In the genomic region with DNA sequence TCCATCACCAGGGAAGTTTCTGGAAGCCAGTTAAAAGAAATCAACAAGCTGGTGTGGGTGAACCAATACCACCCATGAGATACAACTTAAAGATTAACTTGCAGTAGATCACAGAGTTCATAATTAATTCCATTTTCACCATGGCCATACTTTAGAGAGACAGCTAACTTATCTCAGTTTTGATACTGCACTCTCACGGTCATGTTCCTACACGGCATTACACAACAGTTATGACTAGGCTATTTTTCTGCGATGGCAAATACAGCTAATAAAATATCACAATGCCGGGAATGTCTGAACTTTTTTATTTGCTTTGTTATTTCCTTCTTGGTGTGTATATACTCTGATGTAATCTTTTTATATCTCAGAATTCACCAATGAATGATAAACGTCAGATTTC, we compare ENCODE assay signal across 11 mouse cellular contexts. TPM values are rescaled to one million over a fixed set of nuclear protein-coding genes. Genes with fewer than 3 reads are reported as not detected.
DNase-seq lines count a peak whose midpoint lies in the region; ATAC-seq and TF ChIP-seq lines count a peak whose summit lies in the region.
"Had no signal": no experiment of that assay in that cellular context is flagged by ENCODE, and none has a peak within 500 bp of the region (broad histone marks: within the 10 kb centered on the region; RNA-seq: fewer than 3 reads in every experiment).

No protein-coding gene starts in this region.

- no peak for TF ChIP-seq POLR2A in lung, adult 2 months (IDR thresholded peaks at IDR 0.05; ENCODE audit: borderline replicate concordance, extremely low read depth, low read depth, low read length)

- no peaks in the 10 kb centered on the region for H3K9me3 ChIP-seq in forebrain, embryonic 14.5 days (replicated peaks; ENCODE audit: control insufficient read depth, low read length)
- no peaks in the 10 kb centered on the region for H3K9me3 ChIP-seq in forebrain, embryonic 11.5 days (ENCODE audit: control insufficient read depth, low read length)
- H3K9me3 ChIP-seq in hindbrain, postnatal 0 days (ENCODE audit: low read length) = no peaks in the 10 kb centered on the region
- no peaks in the 10 kb centered on the region for H3K9me3 ChIP-seq in midbrain, postnatal 0 days (ENCODE audit: low read length)

- no peaks in the 10 kb centered on the region for H3K27me3 ChIP-seq in forebrain, embryonic 14.5 days (replicated peaks; ENCODE audit: control insufficient read depth, insufficient read depth, low read length)
- no peaks in the 10 kb centered on the region for H3K27me3 ChIP-seq in forebrain, embryonic 11.5 days (ENCODE audit: control insufficient read depth, insufficient read depth, low read length)
- no peaks in the 10 kb centered on the region for H3K27me3 ChIP-seq in hindbrain, postnatal 0 days (ENCODE audit: insufficient read depth, low read length)
- no peaks in the 10 kb centered on the region for H3K27me3 ChIP-seq in midbrain, postnatal 0 days (ENCODE audit: insufficient read depth, low read length)

- peak overlapping the region; percentile 55 for H3K4me2 ChIP-seq in forebrain, embryonic 14.5 days (ENCODE audit: low read length)
- H3K4me2 ChIP-seq in forebrain, embryonic 11.5 days (ENCODE audit: low read depth, low read length, severe bottlenecking) = no peak overlapping the region
- H3K4me2 ChIP-seq in hindbrain, postnatal 0 days (ENCODE audit: low read depth, low read length) = peak overlapping the region; percentile 87; the same call in 1 of the 2 replicates
- peak overlapping the region; percentile 15 for H3K4me2 ChIP-seq in midbrain, postnatal 0 days (ENCODE audit: low read depth, low read length, poor library complexity, severe bottlenecking)

- no peak for DNase-seq in forebrain, embryonic 14.5 days (ENCODE audit: low spot score)
- no peak for DNase-seq in forebrain, embryonic 11.5 days (ENCODE audit: low spot score)
- DNase-seq in lung, adult 2 months = no peak
- no peak for DNase-seq in lung, postnatal 4 days
- DNase-seq in hindbrain, postnatal 0 days (ENCODE audit: low spot score) = no peak
- no peak for DNase-seq in midbrain, postnatal 0 days (ENCODE audit: low spot score)
- DNase-seq in embryo, embryonic 9.5 days (ENCODE audit: extremely low spot score) = no peak
- no peak for DNase-seq in frontal cortex, postnatal 10 days (ENCODE audit: low spot score in 2 of 2)
- DNase-seq: cerebellum, adult 11-12 months; heart, postnatal 4 days had no signal

- TF ChIP-seq CTCF in lung, adult 2 months (IDR thresholded peaks at IDR 0.05; ENCODE audit: insufficient read depth, low read length) = no peak
- no peak for TF ChIP-seq CTCF in hindbrain, postnatal 0 days (IDR thresholded peaks at IDR 0.05; ENCODE audit: low read depth)
- no peak for TF ChIP-seq CTCF in midbrain, postnatal 0 days (IDR thresholded peaks at IDR 0.05)

- H3K27ac ChIP-seq in forebrain, embryonic 14.5 days (ENCODE audit: low read depth, low read length) = no peak overlapping the region
- H3K27ac ChIP-seq in forebrain, embryonic 11.5 days (ENCODE audit: low read depth, low read length) = no peak overlapping the region
- H3K27ac ChIP-seq in hindbrain, postnatal 0 days = no peak overlapping the region
- no peak overlapping the region for H3K27ac ChIP-seq in midbrain, postnatal 0 days (ENCODE audit: low read depth, low read length)

- no peak overlapping the region; the same call in 1 of the 2 replicates for H3K4me3 ChIP-seq in forebrain, embryonic 14.5 days (ENCODE audit: low read depth, low read length)
- H3K4me3 ChIP-seq in forebrain, embryonic 11.5 days (ENCODE audit: low read depth, low read length) = no peak overlapping the region
- peak overlapping the region; percentile 33 for H3K4me3 ChIP-seq in lung, adult 2 months (replicated peaks; ENCODE audit: extremely low read depth, low read depth, low read length)
- no peak overlapping the region for H3K4me3 ChIP-seq in hindbrain, postnatal 0 days (ENCODE audit: low read length)
- no peak overlapping the region for H3K4me3 ChIP-seq in midbrain, postnatal 0 days (ENCODE audit: low read depth, low read length)

- peaks cover 25% of the 10 kb centered on the region for H3K36me3 ChIP-seq in forebrain, embryonic 14.5 days (ENCODE audit: control insufficient read depth, insufficient read depth, low read length)
- H3K36me3 ChIP-seq in forebrain, embryonic 11.5 days (ENCODE audit: control insufficient read depth, insufficient read depth, low read length) = no peaks in the 10 kb centered on the region; the same call in 1 of the 2 replicates
- no peaks in the 10 kb centered on the region for H3K36me3 ChIP-seq in hindbrain, postnatal 0 days (ENCODE audit: insufficient read depth, low read length)
- H3K36me3 ChIP-seq in midbrain, postnatal 0 days (ENCODE audit: insufficient read depth, low read length) = peaks cover 3% of the 10 kb centered on the region; the same call in 1 of the 2 replicates

- peaks cover 25% of the 10 kb centered on the region for H3K4me1 ChIP-seq in forebrain, embryonic 14.5 days (ENCODE audit: control insufficient read depth, insufficient read depth, low read length)
- peaks cover 2% of the 10 kb centered on the region; the same call in 1 of the 2 replicates for H3K4me1 ChIP-seq in forebrain, embryonic 11.5 days (replicated peaks; ENCODE audit: control insufficient read depth, insufficient read depth, low read length)
- H3K4me1 ChIP-seq in lung, adult 2 months (ENCODE audit: control insufficient read depth, insufficient read depth, low read length) = peaks cover 7% of the 10 kb centered on the region
- peaks cover 9% of the 10 kb centered on the region; the same call in 1 of the 2 replicates for H3K4me1 ChIP-seq in hindbrain, postnatal 0 days (ENCODE audit: insufficient read depth, low read length)
- H3K4me1 ChIP-seq in midbrain, postnatal 0 days (ENCODE audit: insufficient read depth, low read length) = peaks cover 9% of the 10 kb centered on the region; the same call in 1 of the 2 replicates

- H3K9ac ChIP-seq in forebrain, embryonic 14.5 days (ENCODE audit: low read length) = no peak overlapping the region
- no peak overlapping the region for H3K9ac ChIP-seq in forebrain, embryonic 11.5 days (ENCODE audit: low read length)
- no peak overlapping the region for H3K9ac ChIP-seq in hindbrain, postnatal 0 days (replicated peaks; ENCODE audit: low read length)
- no peak overlapping the region for H3K9ac ChIP-seq in midbrain, postnatal 0 days (replicated peaks; ENCODE audit: low read length, poor library complexity, severe bottlenecking)

- WGBS in forebrain, embryonic 14.5 days = 86% methylated on average over 5 of the region's 5 CpGs
- WGBS in forebrain, embryonic 11.5 days = 87% methylated on average over 5 of the region's 5 CpGs
- 8% methylated on average over 5 of the region's 5 CpGs for WGBS in lung, adult 2 months
- WGBS in hindbrain, postnatal 0 days = 75% methylated on average over 5 of the region's 5 CpGs
- WGBS in midbrain, postnatal 0 days = 74% methylated on average over 5 of the region's 5 CpGs

- no peak for ATAC-seq in forebrain, embryonic 14.5 days
- ATAC-seq in forebrain, embryonic 11.5 days (replicated peaks; ENCODE audit: low FRiP score) = no peak
- no peak for ATAC-seq in hindbrain, postnatal 0 days
- ATAC-seq in midbrain, postnatal 0 days (ENCODE audit: low FRiP score) = no peak

RNA-seq across cellular contexts. Expression of a gene that starts 9.4 kb away (rescaled TPM):
- polyA plus RNA-seq in forebrain, embryonic 14.5 days (2014; fragmentation: Nextera tagmentation; extraction: Ambion mirVana) = 535 and 539 TPM in 2 replicates
- 306 and 321 TPM in 2 replicates for polyA plus RNA-seq in forebrain, embryonic 11.5 days (2014; fragmentation: Nextera tagmentation; extraction: Ambion mirVana)
- 18.3 and 32.7 TPM in 2 replicates for polyA plus RNA-seq in lung, adult 2 months (2012; rRNA removed)
- 201 and 210 TPM in 2 replicates for total RNA-seq in hindbrain, postnatal 0 days (2014; rRNA removed)
- polyA plus RNA-seq in hindbrain, postnatal 0 days (2015; fragmentation: Nextera tagmentation; extraction: Ambion mirVana) = 338 and 346 TPM in 2 replicates
- 240 and 332 TPM in 2 replicates for total RNA-seq in midbrain, postnatal 0 days (2014; rRNA removed)
- 408 and 416 TPM in 2 replicates for polyA plus RNA-seq in midbrain, postnatal 0 days (2015; fragmentation: Nextera tagmentation; extraction: Ambion mirVana)

RNA-seq across cellular contexts. Expression of a gene that starts 9.6 kb away (rescaled TPM):
- polyA plus RNA-seq in forebrain, embryonic 14.5 days (2014; fragmentation: Nextera tagmentation; extraction: Ambion mirVana) = 19.3 and 20.9 TPM in 2 replicates
- 20.4 and 24.2 TPM in 2 replicates for polyA plus RNA-seq in forebrain, embryonic 11.5 days (2014; fragmentation: Nextera tagmentation; extraction: Ambion mirVana)
- 5.6 and 8.1 TPM in 2 replicates for polyA plus RNA-seq in lung, adult 2 months (2012; rRNA removed)
- total RNA-seq in hindbrain, postnatal 0 days (2014; rRNA removed) = 23.4 and 28.2 TPM in 2 replicates
- polyA plus RNA-seq in hindbrain, postnatal 0 days (2015; fragmentation: Nextera tagmentation; extraction: Ambion mirVana) = 8.7 and 10.0 TPM in 2 replicates
- 30.1 and 39.6 TPM in 2 replicates for total RNA-seq in midbrain, postnatal 0 days (2014; rRNA removed)
- 7.7 and 10.4 TPM in 2 replicates for polyA plus RNA-seq in midbrain, postnatal 0 days (2015; fragmentation: Nextera tagmentation; extraction: Ambion mirVana)

RNA-seq across cellular contexts. Expression of a gene that starts 53.9 kb away (rescaled TPM):
- polyA plus RNA-seq in forebrain, embryonic 14.5 days (2014; fragmentation: Nextera tagmentation; extraction: Ambion mirVana) = 0.79 and 0.99 TPM in 2 replicates
- 0.16 and 0.21 TPM in 2 replicates for polyA plus RNA-seq in forebrain, embryonic 11.5 days (2014; fragmentation: Nextera tagmentation; extraction: Ambion mirVana)
- polyA plus RNA-seq in lung, adult 2 months (2012; rRNA removed) = 0.05 and 0.06 TPM in 2 replicates
- 4.8 and 5.0 TPM in 2 replicates for total RNA-seq in hindbrain, postnatal 0 days (2014; rRNA removed)
- polyA plus RNA-seq in hindbrain, postnatal 0 days (2015; fragmentation: Nextera tagmentation; extraction: Ambion mirVana) = 8.6 and 10.0 TPM in 2 replicates
- 4.2 and 8.4 TPM in 2 replicates for total RNA-seq in midbrain, postnatal 0 days (2014; rRNA removed)
- polyA plus RNA-seq in midbrain, postnatal 0 days (2015; fragmentation: Nextera tagmentation; extraction: Ambion mirVana) = 8.8 and 9.7 TPM in 2 replicates
- total RNA-seq: heart, postnatal 4 days had no signal

RNA-seq across cellular contexts. Expression of a gene that starts 57.6 kb away (rescaled TPM):
- not detected in 2 replicates for polyA plus RNA-seq in forebrain, embryonic 14.5 days (2014; fragmentation: Nextera tagmentation; extraction: Ambion mirVana)
- polyA plus RNA-seq in forebrain, embryonic 11.5 days (2014; fragmentation: Nextera tagmentation; extraction: Ambion mirVana) = not detected in 2 replicates
- not detected in 2 replicates for polyA plus RNA-seq in lung, adult 2 months (2012; rRNA removed)
- total RNA-seq in hindbrain, postnatal 0 days (2014; rRNA removed) = 2.6 TPM in 1 of 2 replicates, not detected in the other
- polyA plus RNA-seq in hindbrain, postnatal 0 days (2015; fragmentation: Nextera tagmentation; extraction: Ambion mirVana) = 0.64 and 0.74 TPM in 2 replicates
- total RNA-seq in midbrain, postnatal 0 days (2014; rRNA removed) = 0.47 and 1.3 TPM in 2 replicates
- 1.2 and 1.6 TPM in 2 replicates for polyA plus RNA-seq in midbrain, postnatal 0 days (2015; fragmentation: Nextera tagmentation; extraction: Ambion mirVana)
- total RNA-seq: heart, postnatal 4 days; left cerebral cortex, postnatal 14 days had no signal
